Mouse (Mus musculus): ENCODE data around the gene Slc26a10.

GRCm38 (mm10) chr10:127226318-127226895 is 46.0 kb upstream of the Slc26a10 start:
- TF ChIP-seq POLR2A (IDR thresholded peaks at IDR 0.05; ENCODE audit: control insufficient read depth, extremely low read depth, insufficient read depth, low read length, poor library complexity) (no peak), CTCF (IDR thresholded peaks at IDR 0.05; ENCODE audit: borderline replicate concordance, control insufficient read depth, extremely low read depth, insufficient read depth, low read length, poor library complexity) (no peak)
